Mouse (Mus musculus): ENCODE results near the gene Zmym5. TPM values are rescaled to one million over a fixed set of nuclear protein-coding genes. Genes with fewer than 3 reads are reported as not detected.
"Not testable (repeated sequence)": the region's sequence is repeated elsewhere in the genome, so short reads cannot be mapped to it uniquely, and the experiment has no call there.

Zmym5 gene
- polyA plus RNA-seq, 1 experiment from 2014 or later: 35.8 TPM

GRCm38 (mm10) chr14:56816541-56816940, 5.0 kb upstream of the Zmym5 start:
- H3K4me2 ChIP-seq: no peak overlapping the region
- no peak overlapping the region for H3K4me3 ChIP-seq
- ATAC-seq (replicated peaks): no peak
- H3K36me3 ChIP-seq (replicated peaks): no peaks in the 10 kb centered on the region
- H3K9ac ChIP-seq: no peak overlapping the region
- no peaks in the 10 kb centered on the region for H3K9me3 ChIP-seq
- no peak overlapping the region for H3K27ac ChIP-seq
- WGBS: 95% methylated on average over 4 of the region's 4 CpGs
- H3K4me1 ChIP-seq: peaks cover 7% of the 10 kb centered on the region
- no peaks in the 10 kb centered on the region for H3K27me3 ChIP-seq (replicated peaks)

GRCm38 (mm10) chr14:56812520-56813036, 1.1 kb upstream of the Zmym5 start:
- Histone ChIP-seq H3K9ac (peak overlapping the region; percentile 69), H3K36me3 (replicated peaks) (no peaks in the 10 kb centered on the region), H3K27ac (peak overlapping the region; percentile 96), H3K9me3 (no peaks in the 10 kb centered on the region), H3K4me2 (peak overlapping the region; percentile 64), H3K27me3 (replicated peaks) (no peaks in the 10 kb centered on the region), H3K4me3 (peak overlapping the region; percentile 76), H3K4me1 (peaks cover 23% of the 10 kb centered on the region)
- peak; percentile 43 for ATAC-seq (replicated peaks)
- 1% methylated on average over 35 of the region's 35 CpGs for WGBS

GRCm38 (mm10) chr14:56810781-56811690, 480 bp downstream of the Zmym5 start:
- H3K4me3 ChIP-seq: peak overlapping the region; percentile 72
- 1% methylated on average over 25 of the region's 86 CpGs for WGBS

GRCm38 (mm10) chr14:56793243-56793642, 18.3 kb downstream of the Zmym5 start:
- no peak overlapping the region for H3K4me3 ChIP-seq
- peaks cover 28% of the 10 kb centered on the region for H3K36me3 ChIP-seq (replicated peaks)
- no peaks in the 10 kb centered on the region for H3K27me3 ChIP-seq (replicated peaks)

More at GRCm38 (mm10) chr14:56810781-56811690, 480 bp downstream of the Zmym5 start:
- H3K9me3 ChIP-seq; ATAC-seq (replicated peaks); H3K36me3 ChIP-seq (replicated peaks); H3K27me3 ChIP-seq (replicated peaks): not testable (repeated sequence)
- Histone ChIP-seq H3K9ac (peak overlapping the region; percentile 63), H3K4me1 (peaks cover 23% of the 10 kb centered on the region), H3K4me2 (peak overlapping the region; percentile 53), H3K27ac (peak overlapping the region; percentile 91)

GRCm38 (mm10) chr14:56784575-56784974, 26.9 kb downstream of the Zmym5 start:
- no peak for ATAC-seq (replicated peaks)
- H3K4me3 ChIP-seq: no peak overlapping the region
- H3K4me2 ChIP-seq: no peak overlapping the region
- H3K9me3 ChIP-seq: no peaks in the 10 kb centered on the region
- H3K36me3 ChIP-seq (replicated peaks): no peaks in the 10 kb centered on the region
- no peak overlapping the region for H3K9ac ChIP-seq
- no peaks in the 10 kb centered on the region for H3K4me1 ChIP-seq
- no peak overlapping the region for H3K27ac ChIP-seq
- WGBS: 79% methylated on average over 1 of the region's 1 CpGs
- H3K27me3 ChIP-seq (replicated peaks): no peaks in the 10 kb centered on the region

More at GRCm38 (mm10) chr14:56793243-56793642, 18.3 kb downstream of the Zmym5 start:
- H3K27ac ChIP-seq: no peak overlapping the region
- H3K4me1 ChIP-seq: no peaks in the 10 kb centered on the region
- H3K4me2 ChIP-seq: no peak overlapping the region
- no peak for ATAC-seq (replicated peaks)
- no peak overlapping the region for H3K9ac ChIP-seq
- 44% methylated on average over 2 of the region's 2 CpGs for whole genome bisulfite sequencing
- H3K9me3 ChIP-seq: no peaks in the 10 kb centered on the region

- 38% methylated on average over 3 of the region's 3 CpGs for WGBS
- Histone ChIP-seq H3K4me3 (peak overlapping the region; percentile 89), H3K27ac (peak overlapping the region; percentile 94), H3K4me1 (peaks cover 30% of the 10 kb centered on the region), H3K27me3 (replicated peaks) (no peaks in the 10 kb centered on the region), H3K36me3 (replicated peaks) (no peaks in the 10 kb centered on the region), H3K9ac (peak overlapping the region; percentile 35), H3K4me2 (peak overlapping the region; percentile 75), H3K9me3 (no peaks in the 10 kb centered on the region)
- ATAC-seq (replicated peaks): peak; percentile 26
These were observed 32.6 kb downstream of the Zmym5 start for GRCm38 (mm10) chr14:56778933-56779300.

- no peaks in the 10 kb centered on the region for H3K36me3 ChIP-seq (replicated peaks)
- WGBS: under 1% methylated on average over 36 of the region's 36 CpGs
- no peaks in the 10 kb centered on the region for H3K9me3 ChIP-seq
- peak within 1 kb of the TSS; percentile 89 for H3K4me3 ChIP-seq
- ATAC-seq (replicated peaks): peak; percentile 98
- H3K4me1 ChIP-seq: peaks cover 35% of the 10 kb centered on the region
- peak within 1 kb of the TSS; percentile 81 for H3K9ac ChIP-seq
- H3K27ac ChIP-seq: peak within 1 kb of the TSS; percentile 94
- H3K27me3 ChIP-seq (replicated peaks): no peaks in the 10 kb centered on the region
- H3K4me2 ChIP-seq: peak within 1 kb of the TSS; percentile 75
These were observed 33.1 kb downstream of the Zmym5 start, which contains the start of gene Pspc1 for GRCm38 (mm10) chr14:56778200-56778932. Pspc1 (minus strand) TSS chr14:56778316.

- Histone ChIP-seq H3K4me3 (peak overlapping the region; percentile 89), H3K27ac (peak overlapping the region; percentile 94), H3K9ac (peak overlapping the region; percentile 81), H3K27me3 (replicated peaks) (no peaks in the 10 kb centered on the region), H3K9me3 (no peaks in the 10 kb centered on the region), H3K4me2 (peak overlapping the region; percentile 75), H3K36me3 (replicated peaks) (no peaks in the 10 kb centered on the region), H3K4me1 (peaks cover 35% of the 10 kb centered on the region)
- under 1% methylated on average over 71 of the region's 71 CpGs for WGBS
- ATAC-seq (replicated peaks): peak; percentile 40
These were observed 34.0 kb downstream of the Zmym5 start for GRCm38 (mm10) chr14:56777360-56778136.

- 26% methylated on average over 11 of the region's 11 CpGs for WGBS
These were observed 34.8 kb downstream of the Zmym5 start for GRCm38 (mm10) chr14:56776571-56777238.

GRCm38 (mm10) chr14:56775416-56775815, 36.1 kb downstream of the Zmym5 start:
- Histone ChIP-seq H3K9ac (no peak overlapping the region), H3K4me2 (peak overlapping the region; percentile 75), H3K4me3 (peak overlapping the region; percentile 25; the same call in 1 of the 2 replicates), H3K27ac (no peak overlapping the region), H3K27me3 (replicated peaks) (no peaks in the 10 kb centered on the region), H3K4me1 (peaks cover 35% of the 10 kb centered on the region), H3K36me3 (replicated peaks) (peaks cover 7% of the 10 kb centered on the region), H3K9me3 (no peaks in the 10 kb centered on the region)
- no peak for ATAC-seq (replicated peaks)
- 78% methylated on average over 4 of the region's 4 CpGs for WGBS

More at GRCm38 (mm10) chr14:56776571-56777238, 34.8 kb downstream of the Zmym5 start:
- H3K27me3 ChIP-seq (replicated peaks): no peaks in the 10 kb centered on the region
- H3K4me3 ChIP-seq: peak overlapping the region; percentile 89
- H3K9ac ChIP-seq: peak overlapping the region; percentile 81
- H3K9me3 ChIP-seq: no peaks in the 10 kb centered on the region
- H3K27ac ChIP-seq: no peak overlapping the region
- H3K4me1 ChIP-seq: peaks cover 35% of the 10 kb centered on the region
- no peak for ATAC-seq (replicated peaks)
- peaks cover 5% of the 10 kb centered on the region; the same call in 1 of the 2 replicates for H3K36me3 ChIP-seq (replicated peaks)
- H3K4me2 ChIP-seq: peak overlapping the region; percentile 75

- not testable (repeated sequence) for ATAC-seq (replicated peaks); H3K36me3 ChIP-seq (replicated peaks)
These were observed 45.1 kb downstream of the Zmym5 start for GRCm38 (mm10) chr14:56766438-56766837.

More at GRCm38 (mm10) chr14:56766438-56766837, 45.1 kb downstream of the Zmym5 start:
- not testable (repeated sequence) for H3K4me2 ChIP-seq; H3K4me3 ChIP-seq; H3K4me1 ChIP-seq; H3K9ac ChIP-seq; H3K27ac ChIP-seq; H3K9me3 ChIP-seq; H3K27me3 ChIP-seq (replicated peaks)
- WGBS: 96% methylated on average over 2 of the region's 2 CpGs

All from midbrain, embryonic 15.5 days (tissue).